Mouse (Mus musculus): Measurements from ENCODE around the gene Adprm. TPM values are rescaled to one million over a fixed set of nuclear protein-coding genes. Genes with fewer than 3 reads are reported as not detected.
"Not testable (repeated sequence)": the region's sequence is repeated elsewhere in the genome, so short reads cannot be mapped to it uniquely, and the experiment has no call there.

Gene Adprm
- 10 to 100 TPM; 21.7 to 24.0 TPM for total RNA-seq (2021)
- long read RNA-seq, experiment 1, transcript Adprm-201 (5 exons, 1,283 nt), result major isoform, 10 of 20 reads
- long read RNA-seq, experiment 1, partial matches to known transcripts, result 1 of 20 reads
- long read RNA-seq, experiment 1, other reads (novel, unspliced or antisense), result 7 of 20 reads
- long read RNA-seq, experiment 2, transcript Adprm-201 (5 exons, 1,283 nt), result major isoform, 6 of 20 reads
- long read RNA-seq, experiment 2, partial matches to known transcripts, result 3 of 20 reads
- long read RNA-seq, experiment 2, other reads (novel, unspliced or antisense), result 9 of 20 reads

DNA sequence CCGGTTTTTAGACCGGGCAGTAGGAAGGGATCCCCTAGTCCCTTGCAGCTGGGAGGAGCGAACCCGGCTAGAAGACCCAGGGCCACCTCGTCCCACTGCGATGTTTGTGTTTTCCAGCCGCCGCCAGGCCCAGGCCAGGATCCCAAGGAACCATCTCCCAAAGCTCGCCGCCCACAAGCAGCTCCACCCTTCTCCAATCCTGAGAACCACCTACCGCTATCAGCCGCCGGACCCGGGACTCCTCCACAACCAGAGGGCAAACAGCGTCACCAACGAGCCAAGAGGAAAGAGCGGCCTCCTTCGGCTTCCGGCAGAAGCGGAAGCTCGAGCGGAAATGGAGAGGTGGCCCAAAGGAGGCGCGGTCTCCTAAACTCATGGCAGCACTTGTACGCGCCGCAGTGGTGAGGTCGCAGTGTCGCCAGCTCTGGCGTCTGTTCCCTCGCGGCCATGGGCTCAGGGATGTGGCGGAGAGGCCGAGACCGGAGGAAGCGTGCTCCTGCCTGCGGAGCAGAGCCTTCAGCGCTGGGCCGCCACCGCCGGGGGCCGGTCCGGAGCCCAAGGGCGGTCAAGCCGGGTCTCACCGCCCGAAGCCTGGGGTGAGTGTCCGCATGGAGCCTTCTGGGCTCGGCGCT is at the start of gene Adprm, which contains the start of gene Sco1:
Gene Adprm, minus strand, starts transcription at position 274 of the 632 bp plus-strand sequence.
Gene Sco1, plus strand, starts transcription at position 350 of the 632 bp plus-strand sequence.
- intact Hi-C loops (cut with DNase I), result no loop called here

GRCm38 (mm10) chr11:67101713-67102112 is 49.3 kb upstream of the Adprm start:
- peak; percentile 52 to 67 for DNase-seq (ENCODE audit: low spot score in 2 of 2)
- intact Hi-C loops (cut with DNase I), result loop anchor here (2.0 to 10.0 kb wide), 2 partner anchors 77 to 703 kb away; partner anchors contain the start of gene Tmem220

More for the DNA sequence above, at the start of gene Adprm, which contains the start of gene Sco1:
- peak; percentile 82 to 87 for DNase-seq (ENCODE audit: low spot score in 2 of 2)

DNA sequence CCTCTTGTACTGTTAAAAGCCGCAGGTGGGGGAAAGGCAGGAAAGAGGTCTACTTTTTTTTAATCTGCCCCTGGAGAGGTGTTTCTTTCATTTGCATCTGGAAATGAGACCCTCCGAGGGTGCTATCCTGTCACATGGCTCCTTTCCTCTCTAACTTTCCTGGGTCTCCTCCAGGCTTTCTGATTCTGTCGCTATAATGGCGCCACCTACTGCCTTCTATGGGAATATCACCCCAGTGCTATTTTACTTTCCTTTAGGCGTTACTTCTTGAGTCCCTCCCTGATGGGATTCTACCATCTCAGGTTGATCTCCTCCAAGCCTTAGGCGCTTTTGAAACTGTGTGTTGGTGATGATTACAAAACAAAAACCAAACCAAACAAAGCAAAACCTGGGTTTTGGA is 47.8 kb upstream of the Adprm start:
- DNase-seq (ENCODE audit: low spot score in 2 of 2), result peak; percentile 63 to 75
- intact Hi-C loops (cut with DNase I), result loop anchor here (2.0 to 10.0 kb wide), 2 partner anchors 75 to 705 kb away; partner anchors contain the start of gene Tmem220

DNA sequence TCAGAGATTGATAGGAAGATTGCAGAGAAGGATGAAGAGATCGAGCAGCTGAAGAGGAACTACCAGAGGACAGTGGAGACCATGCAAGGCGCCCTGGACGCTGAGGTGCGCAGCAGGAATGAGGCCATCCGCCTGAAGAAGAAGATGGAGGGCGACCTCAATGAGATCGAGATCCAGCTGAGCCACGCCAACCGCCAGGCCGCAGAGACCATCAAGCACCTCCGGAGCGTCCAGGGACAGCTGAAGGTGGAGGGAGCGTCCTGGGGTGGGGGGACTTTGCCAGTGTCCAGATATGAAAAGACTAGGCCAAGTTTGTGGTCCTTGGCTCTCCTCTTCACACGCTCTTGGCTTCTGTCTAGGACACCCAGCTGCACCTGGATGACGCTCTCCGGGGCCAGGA is 46.8 kb upstream of the Adprm start:
- DNase-seq (ENCODE audit: low spot score in 2 of 2), result no peak
- intact Hi-C loops (cut with DNase I), result no loop called here

DNA sequence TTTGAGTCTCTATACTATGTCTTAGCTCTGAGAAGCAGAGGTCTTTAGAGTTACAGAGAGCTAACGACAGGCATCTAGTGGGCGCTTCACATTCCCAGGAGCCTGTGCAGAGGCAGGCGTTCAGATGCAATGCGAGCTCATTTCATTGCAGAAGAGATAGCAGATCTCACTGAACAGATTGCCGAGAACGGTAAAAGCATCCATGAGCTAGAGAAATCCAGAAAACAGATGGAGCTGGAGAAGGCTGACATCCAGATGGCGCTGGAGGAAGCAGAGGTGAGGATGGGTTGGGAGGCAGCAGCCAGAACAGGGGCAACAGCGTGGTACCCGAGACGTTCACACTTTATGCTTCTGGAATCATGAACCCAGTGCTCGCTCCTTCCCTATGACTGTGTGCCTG is 46.0 kb upstream of the Adprm start:
- DNase-seq (ENCODE audit: low spot score in 2 of 2), result peak; percentile 51 to 52
- intact Hi-C loops (cut with DNase I), result no loop called here

DNA sequence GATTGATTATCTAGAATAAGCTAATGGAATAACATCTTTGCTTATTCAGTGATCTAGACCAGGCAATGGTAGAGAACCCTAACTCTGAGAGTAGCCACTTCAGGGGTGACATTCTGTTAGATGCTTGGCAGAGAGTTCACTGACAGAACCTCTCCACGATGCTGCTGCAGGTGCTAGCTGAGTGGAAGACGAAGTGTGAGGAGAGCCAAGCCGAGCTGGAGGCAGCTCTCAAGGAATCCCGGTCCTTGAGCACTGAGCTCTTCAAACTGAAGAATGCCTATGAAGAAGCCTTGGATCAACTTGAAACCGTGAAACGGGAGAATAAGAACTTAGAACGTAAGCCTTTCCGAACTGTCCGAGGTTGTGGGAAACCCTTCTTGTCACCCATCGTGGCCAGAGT is 45.3 kb upstream of the Adprm start:
- DNase-seq (ENCODE audit: low spot score in 2 of 2), result no peak
- intact Hi-C loops (cut with DNase I), result no loop called here

- intact Hi-C loops (cut with DNase I), result no loop called here
Measured at GRCm38 (mm10) chr11:67094470-67094869, 42.1 kb upstream of the Adprm start.

DNA sequence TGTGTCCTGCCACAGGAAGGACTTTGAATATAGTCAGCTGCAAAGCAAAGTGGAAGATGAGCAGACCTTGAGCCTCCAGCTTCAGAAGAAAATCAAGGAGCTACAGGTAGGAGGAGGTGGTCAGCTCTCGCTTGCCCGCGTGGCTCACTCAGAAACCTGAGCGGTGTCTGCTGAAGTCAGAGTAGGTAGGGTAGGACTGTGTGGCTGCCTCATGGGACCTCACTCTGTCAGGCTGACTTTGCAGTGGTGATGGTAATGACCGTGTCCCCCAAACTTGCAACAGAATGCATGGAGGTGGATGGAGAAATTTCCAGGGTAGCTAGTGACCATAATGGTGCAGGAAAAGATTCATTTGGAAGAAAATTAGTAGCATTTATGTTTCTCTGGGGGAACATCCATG is 41.3 kb upstream of the Adprm start:
- no peak for DNase-seq (ENCODE audit: low spot score in 2 of 2)
- intact Hi-C loops (cut with DNase I), result no loop called here

More at GRCm38 (mm10) chr11:67094470-67094869, 42.1 kb upstream of the Adprm start:
- no peak for DNase-seq (ENCODE audit: low spot score in 2 of 2)

DNA sequence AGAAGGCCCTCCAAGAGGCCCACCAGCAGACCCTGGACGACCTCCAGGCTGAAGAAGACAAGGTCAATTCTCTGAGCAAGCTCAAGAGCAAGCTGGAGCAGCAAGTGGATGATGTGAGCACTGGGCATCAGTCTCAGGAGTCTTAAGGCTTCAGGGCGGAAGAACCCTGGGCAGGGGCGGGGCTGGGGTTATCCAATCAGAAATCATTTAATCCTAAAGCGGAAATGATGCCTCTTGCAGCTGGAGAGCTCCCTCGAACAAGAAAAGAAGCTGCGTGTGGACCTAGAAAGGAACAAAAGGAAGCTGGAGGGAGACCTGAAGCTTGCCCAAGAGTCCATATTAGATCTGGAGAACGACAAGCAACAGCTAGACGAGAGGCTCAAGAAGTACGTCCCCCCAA is 40.8 kb upstream of the Adprm start:
- intact Hi-C loops (cut with DNase I), result no loop called here
- no peak for DNase-seq (ENCODE audit: low spot score in 2 of 2)

- intact Hi-C loops (cut with DNase I); DNase-seq (ENCODE audit: low spot score in 2 of 2): not testable (repeated sequence)
Measured at GRCm38 (mm10) chr11:67092354-67092753, 40.0 kb upstream of the Adprm start.

- DNase-seq (ENCODE audit: low spot score in 2 of 2), result no peak
- intact Hi-C loops (cut with DNase I), result loop anchor here (5.0 kb wide), 1 partner anchor 180 kb away; no protein-coding TSS in a partner anchor
Measured at GRCm38 (mm10) chr11:67087225-67087624, 34.8 kb upstream of the Adprm start.

GRCm38 (mm10) chr11:67086467-67087164 is 34.2 kb upstream of the Adprm start:
- DNase-seq (ENCODE audit: low spot score in 2 of 2), result no peak
- intact Hi-C loops (cut with DNase I), result loop anchor here (5.0 kb wide), 1 partner anchor 179 kb away; no protein-coding TSS in a partner anchor

DNA sequence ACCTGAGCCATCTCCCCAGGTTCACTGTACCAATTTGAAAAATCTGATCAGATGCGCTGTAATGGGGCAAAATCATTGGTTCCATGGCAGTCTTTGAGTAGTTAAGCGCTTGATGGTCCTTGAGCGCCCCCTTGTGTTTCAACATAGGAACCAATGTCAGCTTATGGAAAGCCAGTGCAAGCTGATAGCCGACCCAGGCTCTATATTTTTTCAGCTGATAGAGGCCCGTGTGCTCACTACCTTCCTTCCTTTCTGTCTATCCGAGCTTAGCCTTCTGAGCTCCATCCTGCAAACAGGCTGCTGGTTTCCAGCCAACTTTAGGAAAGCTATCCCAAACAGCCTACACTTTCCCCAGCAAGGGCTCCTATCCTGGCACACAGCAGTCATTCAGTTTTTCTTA is 33.1 kb upstream of the Adprm start:
- peak; percentile 78 to 81 for DNase-seq (ENCODE audit: low spot score in 2 of 2)
- intact Hi-C loops (cut with DNase I), result loop anchor here (1.0 to 5.0 kb wide), 2 partner anchors 61 to 178 kb away; no protein-coding TSS in a partner anchor

GRCm38 (mm10) chr11:67083712-67084340 is 31.4 kb upstream of the Adprm start:
- intact Hi-C loops (cut with DNase I), result no loop called here
- no peak for DNase-seq (ENCODE audit: low spot score in 2 of 2)

GRCm38 (mm10) chr11:67083239-67083638 is 30.8 kb upstream of the Adprm start:
- DNase-seq (ENCODE audit: low spot score in 2 of 2), result no peak
- intact Hi-C loops (cut with DNase I), result no loop called here

GRCm38 (mm10) chr11:67082793-67083192 is 30.4 kb upstream of the Adprm start:
- intact Hi-C loops (cut with DNase I), result no loop called here

GRCm38 (mm10) chr11:67082188-67082587 is 29.8 kb upstream of the Adprm start:
- DNase-seq (ENCODE audit: low spot score in 2 of 2), result no peak
- intact Hi-C loops (cut with DNase I), result no loop called here

More at GRCm38 (mm10) chr11:67082793-67083192, 30.4 kb upstream of the Adprm start:
- no peak for DNase-seq (ENCODE audit: low spot score in 2 of 2)

DNA sequence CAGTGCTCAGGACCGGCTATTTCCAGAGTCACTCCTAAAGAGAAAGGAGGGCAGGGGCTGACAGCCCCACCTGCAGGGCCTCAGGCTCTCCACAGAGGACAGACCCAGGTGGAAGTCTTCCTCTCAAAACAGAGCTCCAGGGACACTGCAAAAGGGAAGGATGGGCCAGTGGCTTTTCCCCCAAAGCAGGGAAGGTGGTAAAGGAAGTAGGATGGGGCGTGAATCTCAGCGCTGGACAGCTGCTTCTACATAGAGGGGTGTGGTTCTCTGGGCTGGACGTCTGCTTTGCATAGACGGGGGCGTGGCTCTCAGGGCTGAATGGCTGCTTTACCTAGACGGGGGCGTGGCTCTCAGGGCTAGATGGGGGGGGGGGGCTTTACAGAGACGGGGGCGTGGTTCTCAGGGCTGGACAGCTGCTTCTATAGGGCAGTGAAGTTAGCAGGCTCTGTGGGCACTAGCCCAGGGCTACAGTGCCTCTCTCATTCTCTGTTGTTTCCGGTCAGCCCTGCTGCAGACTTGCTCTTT is 28.8 kb upstream of the Adprm start:
- intact Hi-C loops (cut with DNase I), result no loop called here
- DNase-seq (ENCODE audit: low spot score in 2 of 2), result no peak

DNA sequence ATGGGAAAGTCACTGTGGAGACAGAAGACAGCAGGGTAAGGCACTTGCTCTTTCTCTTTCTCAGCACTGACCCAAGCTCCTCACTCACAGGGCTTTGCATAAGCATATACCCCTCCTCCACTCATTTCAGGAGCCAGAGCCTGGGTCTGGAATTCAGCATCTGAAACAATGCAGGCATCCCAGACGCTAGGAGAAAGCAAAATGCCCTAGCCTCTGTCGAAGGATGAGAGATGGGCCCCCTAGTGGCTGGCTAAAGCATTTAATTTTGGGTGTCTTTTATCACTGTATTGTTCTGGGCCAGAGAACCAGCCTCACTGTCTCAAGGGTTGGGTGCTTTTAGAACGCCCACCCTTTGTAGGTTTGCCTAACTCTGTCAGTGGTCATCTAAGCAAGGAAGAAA is 27.8 kb upstream of the Adprm start:
- intact Hi-C loops (cut with DNase I), result no loop called here
- peak; percentile 41 to 51 for DNase-seq (ENCODE audit: low spot score in 2 of 2)
